Mouse (Mus musculus) hindbrain, embryonic 16.5 days (tissue): ENCODE measurements around the gene Acin1. TPM values are rescaled to one million over a fixed set of nuclear protein-coding genes. Genes with fewer than 3 reads are reported as not detected.

Source experiments
- ATAC-seq: fragments of 200-750 bp; cut with Nextera tagmentation; 2 replicates; pipeline ENCODE4 v1.8.0; 2017; ENCODE audit warnings: moderate TSS enrichment, moderate library complexity
- H3K27ac ChIP-seq: fragments of 300-500 bp; sonication (generic); 2 replicates; pipeline ENCODE4 v1.5.1; 2014; ENCODE audit warnings: low read depth, mild to moderate bottlenecking, control low read depth, low read length, moderate library complexity
- H3K27me3 ChIP-seq: fragments of 300-500 bp; sonication (generic); replicated peaks from 2 replicates; pipeline ENCODE4 v1.6.1; 2014; ENCODE audit warnings: low read length; ENCODE audit not compliant: control insufficient read depth, insufficient read depth
- H3K36me3 ChIP-seq: fragments of 300-500 bp; sonication (generic); 2 replicates; pipeline ENCODE4 v1.6.1; 2014; ENCODE audit warnings: mild to moderate bottlenecking, low read length, moderate library complexity, mixed read lengths; ENCODE audit not compliant: control insufficient read depth, insufficient read depth
- H3K4me1 ChIP-seq: fragments of 300-500 bp; sonication (generic); 2 replicates; pipeline ENCODE4 v1.6.1; 2014; ENCODE audit warnings: low read depth, low read length; ENCODE audit not compliant: control insufficient read depth, insufficient read depth
- H3K4me2 ChIP-seq: fragments of 300-500 bp; sonication (generic); 2 replicates; pipeline ENCODE4 v1.6.1; 2014; ENCODE audit warnings: mild to moderate bottlenecking, low read length, control low read depth, moderate library complexity
- H3K4me3 ChIP-seq: fragments of 300-500 bp; sonication (generic); 2 replicates; pipeline ENCODE4 v1.5.1; 2014; ENCODE audit warnings: mild to moderate bottlenecking, low read length, control low read depth, moderate library complexity
- H3K9ac ChIP-seq: fragments of 300-500 bp; sonication (generic); 2 replicates; pipeline ENCODE4 v1.6.1; 2014; ENCODE audit warnings: low read depth, mild to moderate bottlenecking, control low read depth, low read length, moderate library complexity
- H3K9me3 ChIP-seq: fragments of 300-500 bp; sonication (generic); 2 replicates; pipeline ENCODE4 v1.6.1; 2014; ENCODE audit warnings: mild to moderate bottlenecking, low read length, moderate library complexity; ENCODE audit not compliant: control insufficient read depth
- WGBS: fragments of 180-500 bp; shearing (Covaris S2); extraction: QIAGEN DNeasy Blood & Tissue Kit; methylation state at CpG from one replicate; pipeline ENCODE4 v1.1.7; 2014; 5-methylcytosine and 5-hydroxymethylcytosine counted together
- microRNA counts: library from miRNA; unstranded; fragments of <30 nt; microRNA quantifications from one replicate; lab custom pipeline; 2016
- microRNA-seq: library from miRNA; unstranded; fragments of <30 nt; microRNA quantifications from one replicate; pipeline ENCODE4, GENCODE M21; 2017
- polyA plus RNA-seq: library from polyadenylated mRNA; unstranded; fragments of >200 nt; fragmentation: Nextera tagmentation; extraction: Ambion mirVana; gene quantifications from 2 replicates; pipeline ENCODE4 v1.2.1, GENCODE M21; 2015

Gene Acin1
- polyA plus RNA-seq, 1 experiment from 2014 or later: 89.5 TPM

GRCm38 (mm10) chr14:54597084-54597483 is 89.6 kb downstream of the Acin1 start:
- Histone ChIP-seq H3K4me2 (no peak overlapping the region), H3K36me3 (no peaks in the 10 kb centered on the region; the same call in 1 of the 2 replicates), H3K9ac (no peak overlapping the region), H3K27ac (no peak overlapping the region), H3K4me1 (peaks cover 7% of the 10 kb centered on the region), H3K4me3 (no peak overlapping the region), H3K27me3 (no peaks in the 10 kb centered on the region), H3K9me3 (no peaks in the 10 kb centered on the region)
- ATAC-seq: no peak
- WGBS: 79% methylated on average over 7 of the region's 7 CpGs

- Histone ChIP-seq H3K9me3 (no peaks in the 10 kb centered on the region), H3K9ac (no peak overlapping the region), H3K4me2 (no peak overlapping the region), H3K36me3 (peaks cover 2% of the 10 kb centered on the region; the same call in 1 of the 2 replicates), H3K4me3 (no peak overlapping the region), H3K4me1 (peaks cover 7% of the 10 kb centered on the region), H3K27me3 (no peaks in the 10 kb centered on the region), H3K27ac (no peak overlapping the region)
- WGBS: 68% methylated on average over 28 of the region's 28 CpGs
- ATAC-seq: 0 out of 2 replicates have a peak, but pooled peaks have one; percentile 25
Observed at GRCm38 (mm10) chr14:54594631-54595414, 91.9 kb downstream of the Acin1 start.

- WGBS: 91% methylated on average over 3 of the region's 3 CpGs
- no peak for ATAC-seq
- H3K4me3 ChIP-seq: no peak overlapping the region
Observed at GRCm38 (mm10) chr14:54594055-54594454, 92.7 kb downstream of the Acin1 start.

GRCm38 (mm10) chr14:54592319-54592934 is 94.3 kb downstream of the Acin1 start:
- Histone ChIP-seq H3K36me3 (peaks cover 2% of the 10 kb centered on the region; the same call in 1 of the 2 replicates), H3K9me3 (no peaks in the 10 kb centered on the region)
- 51% methylated on average over 10 of the region's 10 CpGs for WGBS

More at GRCm38 (mm10) chr14:54594055-54594454, 92.7 kb downstream of the Acin1 start:
- peaks cover 7% of the 10 kb centered on the region for H3K4me1 ChIP-seq
- H3K27ac ChIP-seq: no peak overlapping the region
- H3K36me3 ChIP-seq: peaks cover 2% of the 10 kb centered on the region; the same call in 1 of the 2 replicates
- H3K9ac ChIP-seq: no peak overlapping the region
- no peaks in the 10 kb centered on the region for H3K27me3 ChIP-seq
- H3K9me3 ChIP-seq: no peaks in the 10 kb centered on the region
- no peak overlapping the region for H3K4me2 ChIP-seq

More at GRCm38 (mm10) chr14:54592319-54592934, 94.3 kb downstream of the Acin1 start:
- Histone ChIP-seq H3K4me2 (no peak overlapping the region), H3K4me1 (peaks cover 7% of the 10 kb centered on the region), H3K9ac (peak overlapping the region; percentile 38), H3K27ac (peak overlapping the region; percentile 39; the same call in 1 of the 2 replicates), H3K4me3 (no peak overlapping the region), H3K27me3 (no peaks in the 10 kb centered on the region)
- ATAC-seq: peak; percentile 37; the same call in 1 of the 2 replicates

MicroRNAs within 50 kb of the gene (microRNA counts, 519-probe panel; counts per million panel counts)
- not detected for microRNA mmu-miR-686 (lab: Ali Mortazavi, UCI)

Small RNA genes lying within 50 kb of the gene (microRNA-seq; reads per million reads assigned to microRNA genes)
- gene Mir686 (not detected), gene Mir6948 (1.7 reads per million)

Other genes starting within 250 kb of the Acin1 start
- 31.4 and 35.6 TPM in 2 replicates for gene Lrp10, start 222.8 kb downstream of the Acin1 start, polyA plus RNA-seq
- 38.5 and 39.5 TPM in 2 replicates for gene Rem2, start 210.8 kb downstream of the Acin1 start, polyA plus RNA-seq
- 93.2 and 103 TPM in 2 replicates for gene Prmt5, start 169.4 kb downstream of the Acin1 start, polyA plus RNA-seq
- gene Haus4, start 132.3 kb downstream of the Acin1 start, polyA plus RNA-seq: 19.4 and 20.7 TPM in 2 replicates
- 4.7 and 6.0 TPM in 2 replicates for gene Ajuba, start 109.4 kb downstream of the Acin1 start, polyA plus RNA-seq
- gene 4931414P19Rik, start 80.9 kb downstream of the Acin1 start, polyA plus RNA-seq: 5.4 and 5.5 TPM in 2 replicates
- gene Psmb5, start 68.9 kb downstream of the Acin1 start, polyA plus RNA-seq: 445 and 467 TPM in 2 replicates
- gene Psmb11, start 65.5 kb downstream of the Acin1 start, polyA plus RNA-seq: 0.16 and 0.37 TPM in 2 replicates
- not detected in 2 replicates for gene Gm17606, start 46.0 kb downstream of the Acin1 start, polyA plus RNA-seq
- 9.5 and 10.3 TPM in 2 replicates for gene Cdh24, start 45.6 kb downstream of the Acin1 start, polyA plus RNA-seq
- 68.2 and 69.1 TPM in 2 replicates for gene 1700123O20Rik, start 715 bp downstream of the Acin1 start, polyA plus RNA-seq
- gene Gm29776, start 11.9 kb upstream of the Acin1 start, polyA plus RNA-seq: 0.28 and 0.34 TPM in 2 replicates
- not detected in 2 replicates for gene Cebpe, start 25.2 kb upstream of the Acin1 start, polyA plus RNA-seq
- 8.6 and 11.2 TPM in 2 replicates for gene Slc7a8, start 95.0 kb upstream of the Acin1 start, polyA plus RNA-seq
- 0.20 TPM in 1 of 2 replicates, not detected in the other for gene Rnf212b, start 127.2 kb upstream of the Acin1 start, polyA plus RNA-seq
- gene Homez, start 184.0 kb upstream of the Acin1 start, polyA plus RNA-seq: 11.2 and 12.9 TPM in 2 replicates
- gene Ppp1r3e, start 190.6 kb upstream of the Acin1 start, polyA plus RNA-seq: 4.1 and 5.3 TPM in 2 replicates
- 4.8 and 5.9 TPM in 2 replicates for gene Bcl2l2, start 196.4 kb upstream of the Acin1 start, polyA plus RNA-seq
- gene Gm20521, start 196.5 kb upstream of the Acin1 start, polyA plus RNA-seq: 0.14 TPM in 1 of 2 replicates, not detected in the other
- 127 and 130 TPM in 2 replicates for gene Pabpn1, start 205.6 kb upstream of the Acin1 start, polyA plus RNA-seq
- 254 and 275 TPM in 2 replicates for gene Slc22a17, start 226.2 kb upstream of the Acin1 start, polyA plus RNA-seq
- gene Efs, start 239.2 kb upstream of the Acin1 start, polyA plus RNA-seq: 14.2 and 15.5 TPM in 2 replicates
- 1.3 TPM in 2 replicates for gene Il25, start 245.8 kb upstream of the Acin1 start, polyA plus RNA-seq
- 17.0 and 28.5 TPM in 2 replicates for gene Cmtm5, start 249.3 kb upstream of the Acin1 start, polyA plus RNA-seq